Mouse (Mus musculus) intestine, postnatal 0 days (tissue): Measurements from ENCODE around the gene Hyal3. TPM values are rescaled to one million over a fixed set of nuclear protein-coding genes. Genes with fewer than 3 reads are reported as not detected.

Experiments used
- ATAC-seq: fragments of 200-750 bp; cut with Nextera tagmentation; 2 replicates; pipeline ENCODE4 v1.8.0; 2017; ENCODE audit warnings: mild to moderate bottlenecking, moderate TSS enrichment, moderate library complexity
- H3K27ac ChIP-seq: fragments of 300-500 bp; sonication (generic); 2 replicates; pipeline ENCODE4 v1.5.1; 2014; ENCODE audit warnings: mild to moderate bottlenecking, low read depth, low read length, moderate library complexity
- H3K27me3 ChIP-seq: fragments of 300-500 bp; sonication (generic); replicated peaks from 2 replicates; pipeline ENCODE4 v1.6.1; 2014; ENCODE audit warnings: low read length, mixed read lengths; ENCODE audit not compliant: control insufficient read depth, insufficient read depth
- H3K36me3 ChIP-seq: fragments of 300-500 bp; sonication (generic); 2 replicates; pipeline ENCODE4 v1.6.1; 2014; ENCODE audit warnings: mild to moderate bottlenecking, moderate library complexity; ENCODE audit not compliant: control insufficient read depth, insufficient read depth
- H3K4me1 ChIP-seq: fragments of 300-500 bp; sonication (generic); replicated peaks from 2 replicates; pipeline ENCODE4 v1.6.1; 2014; ENCODE audit warnings: antibody characterized with exemption, low read length, mixed read lengths; ENCODE audit not compliant: control insufficient read depth, insufficient read depth
- H3K4me2 ChIP-seq: fragments of 300-500 bp; sonication (generic); replicated peaks from 2 replicates; pipeline ENCODE4 v1.6.1; 2014; ENCODE audit warnings: low read depth, mild to moderate bottlenecking, moderate library complexity
- H3K4me3 ChIP-seq: fragments of 300-500 bp; sonication (generic); 2 replicates; pipeline ENCODE4 v1.5.1; 2014; ENCODE audit warnings: low read depth, low read length
- H3K9ac ChIP-seq: fragments of 300-500 bp; sonication (generic); 2 replicates; pipeline ENCODE4 v1.6.1; 2014; ENCODE audit warnings: mild to moderate bottlenecking, low read depth, low read length
- H3K9me3 ChIP-seq: fragments of 300-500 bp; sonication (generic); 2 replicates; pipeline ENCODE4 v1.6.1; 2016; ENCODE audit warnings: mixed run types; ENCODE audit not compliant: control insufficient read depth
- CTCF ChIP-seq: sonication (generic); IDR thresholded peaks from 2 replicates; pipeline ENCODE4 v1.5.1; 2016; ENCODE audit warnings: low read depth, mild to moderate bottlenecking, control low read depth, antibody characterized with exemption, moderate library complexity
- WGBS: fragments of 180-500 bp; shearing (Covaris S2); extraction: QIAGEN DNeasy Blood & Tissue Kit; methylation state at CpG from one replicate; pipeline ENCODE4 v1.1.7; 2014; 5-methylcytosine and 5-hydroxymethylcytosine counted together
- polyA plus RNA-seq: library from polyadenylated mRNA; unstranded; fragments of >200 nt; fragmentation: Nextera tagmentation; extraction: Ambion mirVana; gene quantifications from 2 replicates; pipeline ENCODE4 v1.2.1, GENCODE M21; 2015

Hyal3 gene
- polyA plus RNA-seq, 1 experiment from 2014 or later = 0.50 TPM

DNA sequence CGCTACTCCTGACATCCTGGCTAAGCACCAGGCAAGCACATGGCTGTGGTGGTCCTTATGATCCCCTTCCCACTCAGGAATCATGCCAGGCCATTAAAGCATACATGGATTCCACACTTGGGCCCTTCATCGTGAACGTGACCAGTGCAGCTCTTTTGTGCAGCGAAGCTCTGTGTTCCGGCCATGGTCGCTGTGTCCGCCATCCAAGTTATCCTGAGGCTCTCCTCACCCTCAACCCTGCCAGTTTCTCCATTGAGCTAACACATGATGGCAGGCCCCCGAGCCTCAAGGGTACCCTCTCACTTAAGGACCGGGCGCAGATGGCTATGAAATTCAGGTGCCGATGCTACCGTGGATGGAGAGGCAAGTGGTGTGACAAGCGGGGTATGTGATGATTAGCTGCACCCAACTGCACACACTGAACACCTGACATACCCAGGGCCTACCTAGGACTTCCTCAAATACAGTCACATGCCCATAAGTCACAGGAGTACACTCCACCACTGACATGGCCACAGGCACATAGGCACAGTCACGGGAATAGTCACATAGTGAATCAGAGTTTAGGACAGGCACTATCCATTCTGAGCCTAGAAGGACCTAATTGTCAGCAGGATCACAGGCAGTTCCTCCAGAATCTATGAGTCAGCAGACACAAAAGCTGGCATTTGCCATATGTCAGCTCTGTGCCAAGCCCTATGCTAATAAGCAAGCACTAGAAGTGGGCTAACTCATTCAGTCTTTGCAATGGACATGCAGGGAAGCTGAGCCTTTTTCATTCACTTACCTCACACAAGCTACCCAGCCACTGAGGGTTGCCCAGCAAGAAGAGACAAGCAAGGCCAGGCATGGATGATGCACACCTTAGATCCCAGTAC, 1.4 kb upstream of the Hyal3 start:
- Histone ChIP-seq H3K4me3 (no peak overlapping the region), H3K9me3 (no peaks in the 10 kb centered on the region), H3K27ac (no peak overlapping the region; the same call in 1 of the 2 replicates), H3K4me1 (0 out of 2 replicates have a peak, but pooled peaks cover 5% of the 10 kb centered on the region), H3K36me3 (peaks cover 17% of the 10 kb centered on the region), H3K9ac (no peak overlapping the region), H3K27me3 (no peaks in the 10 kb centered on the region), H3K4me2 (0 out of 2 replicates have a peak overlapping the region, but pooled peaks have one; percentile 91)
- no peak for TF ChIP-seq CTCF
- WGBS = 93% methylated on average over 14 of the region's 14 CpGs
- ATAC-seq = no peak

GRCm38 (mm10) chr9:107581584-107581983, 966 bp downstream of the Hyal3 start:
- no peak for TF ChIP-seq CTCF
- Histone ChIP-seq H3K27me3 (no peaks in the 10 kb centered on the region), H3K4me2 (peak overlapping the region; percentile 91), H3K36me3 (peaks cover 18% of the 10 kb centered on the region), H3K4me3 (peak overlapping the region; percentile 51), H3K4me1 (peaks cover 8% of the 10 kb centered on the region; the same call in 1 of the 2 replicates), H3K9me3 (no peaks in the 10 kb centered on the region), H3K27ac (no peak overlapping the region), H3K9ac (peak overlapping the region; percentile 70; the same call in 1 of the 2 replicates)
- 63% methylated on average over 4 of the region's 4 CpGs for WGBS
- ATAC-seq = no peak

GRCm38 (mm10) chr9:107582509-107583062, 2.0 kb downstream of the Hyal3 start:
- Histone ChIP-seq H3K9ac (no peak overlapping the region), H3K4me3 (no peak overlapping the region), H3K36me3 (peaks cover 18% of the 10 kb centered on the region), H3K27ac (no peak overlapping the region), H3K9me3 (no peaks in the 10 kb centered on the region), H3K4me2 (no peak overlapping the region), H3K4me1 (peaks cover 4% of the 10 kb centered on the region; the same call in 1 of the 2 replicates), H3K27me3 (no peaks in the 10 kb centered on the region)
- no peak for TF ChIP-seq CTCF
- ATAC-seq = no peak
- WGBS = 93% methylated on average over 7 of the region's 7 CpGs

- no peaks in the 10 kb centered on the region for H3K27me3 ChIP-seq
- H3K4me3 ChIP-seq = no peak overlapping the region
- whole genome bisulfite sequencing = 93% methylated on average over 14 of the region's 14 CpGs
- no peak overlapping the region for H3K9ac ChIP-seq
- H3K4me2 ChIP-seq = no peak overlapping the region
- no peaks in the 10 kb centered on the region for H3K9me3 ChIP-seq
- H3K4me1 ChIP-seq = peaks cover 4% of the 10 kb centered on the region; the same call in 1 of the 2 replicates
- no peak overlapping the region for H3K27ac ChIP-seq
- H3K36me3 ChIP-seq = peaks cover 18% of the 10 kb centered on the region
- TF ChIP-seq CTCF = no peak
- no peak for ATAC-seq
Observed at GRCm38 (mm10) chr9:107583174-107583573, 2.6 kb downstream of the Hyal3 start.

DNA sequence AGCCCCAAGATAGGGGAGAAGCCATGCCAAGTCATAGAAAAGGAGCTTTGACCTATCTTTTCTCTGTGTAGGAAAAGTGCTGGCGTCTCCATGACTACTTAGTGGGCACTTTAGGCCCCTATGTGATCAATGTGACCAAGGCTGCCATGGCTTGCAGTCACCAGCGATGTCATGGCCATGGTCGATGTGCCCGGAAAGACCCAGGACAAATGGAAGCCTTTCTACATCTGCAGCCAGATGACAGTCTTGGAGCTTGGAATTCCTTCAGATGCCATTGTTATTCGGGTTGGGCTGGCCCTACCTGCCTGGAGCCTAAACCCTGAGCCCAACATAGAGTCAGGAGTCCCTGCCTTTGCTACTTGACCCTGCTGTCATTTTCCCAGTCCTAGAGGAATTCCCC, 5.9 kb downstream of the Hyal3 start:
- Histone ChIP-seq H3K4me3 (no peak overlapping the region), H3K27me3 (no peaks in the 10 kb centered on the region), H3K9me3 (no peaks in the 10 kb centered on the region), H3K36me3 (peaks cover 30% of the 10 kb centered on the region), H3K9ac (no peak overlapping the region), H3K27ac (peak overlapping the region; percentile 78), H3K4me2 (peak overlapping the region; percentile 6; the same call in 1 of the 2 replicates), H3K4me1 (peaks cover 4% of the 10 kb centered on the region; the same call in 1 of the 2 replicates)
- 83% methylated on average over 5 of the region's 5 CpGs for WGBS
- ATAC-seq = no peak
- no peak for TF ChIP-seq CTCF
